Mouse (Mus musculus) right cerebral cortex, adult 2 months (tissue): ENCODE results near the gene Irf2bp2.
A peak's percentile ranks its signal among the peaks of the same experiment; 100 is the strongest.

Experiments used
- DNase-seq, 2 experiments: peaks; one replicate each; pipeline ENCODE4 v3.0.0; 2021 to 2022; ENCODE audit warnings: low spot score in 2 of 2

Irf2bp2 gene

GRCm38 (mm10) chr8:126586599-126587577, 6.9 kb downstream of the Irf2bp2 start:
- no peak for DNase-seq

GRCm38 (mm10) chr8:126586101-126586500, 7.7 kb downstream of the Irf2bp2 start:
- no peak for DNase-seq

GRCm38 (mm10) chr8:126585561-126586031, 8.2 kb downstream of the Irf2bp2 start:
- DNase-seq: peak; percentile 60 to 64

- no peak for DNase-seq
These were observed 8.9 kb downstream of the Irf2bp2 start for GRCm38 (mm10) chr8:126584844-126585231.

GRCm38 (mm10) chr8:126583971-126584843, 9.6 kb downstream of the Irf2bp2 start:
- peak; percentile 66 to 67 for DNase-seq

GRCm38 (mm10) chr8:126583534-126583933, 10.3 kb downstream of the Irf2bp2 start:
- DNase-seq: no peak

- DNase-seq: no peak
These were observed 10.8 kb downstream of the Irf2bp2 start for GRCm38 (mm10) chr8:126583018-126583417.

GRCm38 (mm10) chr8:126582509-126582908, 11.3 kb downstream of the Irf2bp2 start:
- peak in 1 of 2 experiments; percentile 53 for DNase-seq

GRCm38 (mm10) chr8:126581662-126582061, 12.1 kb downstream of the Irf2bp2 start:
- no peak for DNase-seq

GRCm38 (mm10) chr8:126580826-126581225, 13.0 kb downstream of the Irf2bp2 start:
- DNase-seq: no peak

- no peak for DNase-seq
These were observed 13.7 kb downstream of the Irf2bp2 start for GRCm38 (mm10) chr8:126580086-126580485.

GRCm38 (mm10) chr8:126578641-126579040, 15.1 kb downstream of the Irf2bp2 start:
- no peak for DNase-seq

GRCm38 (mm10) chr8:126576919-126577318, 16.9 kb downstream of the Irf2bp2 start:
- no peak for DNase-seq

- no peak for DNase-seq
These were observed 17.7 kb downstream of the Irf2bp2 start for GRCm38 (mm10) chr8:126576086-126576485.

- DNase-seq: no peak
These were observed 18.7 kb downstream of the Irf2bp2 start for GRCm38 (mm10) chr8:126574882-126575637.

- DNase-seq: no peak
These were observed 19.9 kb downstream of the Irf2bp2 start for GRCm38 (mm10) chr8:126573878-126574277.

GRCm38 (mm10) chr8:126573079-126573694, 20.6 kb downstream of the Irf2bp2 start:
- no peak for DNase-seq

- no peak for DNase-seq
These were observed 22.6 kb downstream of the Irf2bp2 start for GRCm38 (mm10) chr8:126571065-126571660.

GRCm38 (mm10) chr8:126570521-126571040, 23.2 kb downstream of the Irf2bp2 start:
- no peak for DNase-seq

GRCm38 (mm10) chr8:126570046-126570445, 23.7 kb downstream of the Irf2bp2 start:
- no peak for DNase-seq
